Mouse (Mus musculus): ENCODE results near the gene Kctd17. TPM values are rescaled to one million over a fixed set of nuclear protein-coding genes. Genes with fewer than 3 reads are reported as not detected.
A peak's percentile ranks its signal among the peaks of the same experiment; 100 is the strongest.

Gene Kctd17
- polyA plus RNA-seq, 1 experiment from 2014 or later: 35.0 TPM

- WGBS: 12% methylated on average over 11 of the region's 11 CpGs
- DNase-seq (ENCODE audit: low spot score): no peak
- H3K4me2 ChIP-seq (ENCODE audit: low read length): no peak overlapping the region
- peaks cover 5% of the 10 kb centered on the region for H3K4me1 ChIP-seq (replicated peaks; ENCODE audit: control insufficient read depth, insufficient read depth, low read length)
- ATAC-seq (replicated peaks; ENCODE audit: low FRiP score, low TSS enrichment, low read depth): no peak
- H3K9ac ChIP-seq (ENCODE audit: low read length): no peak overlapping the region
- H3K9me3 ChIP-seq (ENCODE audit: control insufficient read depth, low read length): no peaks in the 10 kb centered on the region
- H3K27ac ChIP-seq (ENCODE audit: low read depth): no peak overlapping the region
- no peaks in the 10 kb centered on the region for H3K36me3 ChIP-seq (ENCODE audit: control insufficient read depth, insufficient read depth, low read length)
- no peak overlapping the region for H3K4me3 ChIP-seq (ENCODE audit: low read depth, low read length)
- H3K27me3 ChIP-seq (replicated peaks; ENCODE audit: control insufficient read depth, insufficient read depth, low read length): peaks cover 38% of the 10 kb centered on the region
Measured at GRCm38 (mm10) chr15:78424507-78424906, 3.9 kb upstream of the Kctd17 start.

GRCm38 (mm10) chr15:78425230-78425629 is 3.1 kb upstream of the Kctd17 start:
- no peak overlapping the region for H3K27ac ChIP-seq (ENCODE audit: low read depth)
- H3K4me2 ChIP-seq (ENCODE audit: low read length): no peak overlapping the region
- no peak overlapping the region for H3K9ac ChIP-seq (ENCODE audit: low read length)
- DNase-seq (ENCODE audit: low spot score) (no peak), ATAC-seq (replicated peaks; ENCODE audit: low FRiP score, low TSS enrichment, low read depth) (no peak)
- no peaks in the 10 kb centered on the region for H3K36me3 ChIP-seq (ENCODE audit: control insufficient read depth, insufficient read depth, low read length)
- peaks cover 35% of the 10 kb centered on the region for H3K27me3 ChIP-seq (replicated peaks; ENCODE audit: control insufficient read depth, insufficient read depth, low read length)
- H3K9me3 ChIP-seq (ENCODE audit: control insufficient read depth, low read length): no peaks in the 10 kb centered on the region
- peaks cover 9% of the 10 kb centered on the region for H3K4me1 ChIP-seq (replicated peaks; ENCODE audit: control insufficient read depth, insufficient read depth, low read length)
- 55% methylated on average over 4 of the region's 4 CpGs for WGBS
- no peak overlapping the region for H3K4me3 ChIP-seq (ENCODE audit: low read depth, low read length)

DNA sequence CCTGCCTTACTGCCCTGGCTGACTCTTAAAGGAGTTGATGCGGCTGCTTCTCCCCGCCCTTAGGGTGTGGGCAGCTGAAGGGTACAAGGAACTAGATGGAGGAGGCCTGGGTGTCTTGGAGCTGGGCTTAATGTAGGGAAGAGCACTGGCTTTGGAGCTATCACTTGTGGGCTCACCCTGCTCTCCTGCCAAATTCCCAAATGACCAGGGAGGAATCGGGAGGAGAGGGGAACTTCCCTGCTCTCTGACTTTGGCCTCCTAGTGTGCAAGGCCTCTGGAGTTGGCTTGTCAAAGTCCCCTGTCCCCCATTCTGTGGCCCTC is 735 bp downstream of the Kctd17 start:
- Histone ChIP-seq H3K9me3 (ENCODE audit: control insufficient read depth, low read length) (no peaks in the 10 kb centered on the region), H3K4me1 (replicated peaks; ENCODE audit: control insufficient read depth, insufficient read depth, low read length) (peaks cover 9% of the 10 kb centered on the region), H3K9ac (ENCODE audit: low read length) (peak overlapping the region; percentile 58), H3K4me3 (ENCODE audit: low read depth, low read length) (peak overlapping the region; percentile 58), H3K27ac (ENCODE audit: low read depth) (peak overlapping the region; percentile 48; the same call in 1 of the 2 replicates), H3K4me2 (ENCODE audit: low read length) (peak overlapping the region; percentile 68), H3K36me3 (ENCODE audit: control insufficient read depth, insufficient read depth, low read length) (peaks cover 9% of the 10 kb centered on the region), H3K27me3 (replicated peaks; ENCODE audit: control insufficient read depth, insufficient read depth, low read length) (peaks cover 15% of the 10 kb centered on the region; the same call in 1 of the 2 replicates)
- ATAC-seq (replicated peaks; ENCODE audit: low FRiP score, low TSS enrichment, low read depth) (no peak), DNase-seq (ENCODE audit: low spot score) (no peak)
- 9% methylated on average over 3 of the region's 3 CpGs for WGBS

- Histone ChIP-seq H3K4me2 (ENCODE audit: low read length) (peak overlapping the region; percentile 68), H3K27me3 (replicated peaks; ENCODE audit: control insufficient read depth, insufficient read depth, low read length) (0 out of 2 replicates have a peak, but pooled peaks cover 9% of the 10 kb centered on the region), H3K36me3 (ENCODE audit: control insufficient read depth, insufficient read depth, low read length) (peaks cover 12% of the 10 kb centered on the region), H3K27ac (ENCODE audit: low read depth) (no peak overlapping the region), H3K4me3 (ENCODE audit: low read depth, low read length) (0 out of 2 replicates have a peak overlapping the region, but pooled peaks have one; percentile 58), H3K4me1 (replicated peaks; ENCODE audit: control insufficient read depth, insufficient read depth, low read length) (peaks cover 9% of the 10 kb centered on the region), H3K9ac (ENCODE audit: low read length) (peak overlapping the region; percentile 58; the same call in 1 of the 2 replicates), H3K9me3 (ENCODE audit: control insufficient read depth, low read length) (no peaks in the 10 kb centered on the region)
- no peak for DNase-seq (ENCODE audit: low spot score)
- 79% methylated on average over 13 of the region's 13 CpGs for WGBS
- ATAC-seq (replicated peaks; ENCODE audit: low FRiP score, low TSS enrichment, low read depth): no peak
Measured at GRCm38 (mm10) chr15:78429871-78430622, 1.7 kb downstream of the Kctd17 start.

DNA sequence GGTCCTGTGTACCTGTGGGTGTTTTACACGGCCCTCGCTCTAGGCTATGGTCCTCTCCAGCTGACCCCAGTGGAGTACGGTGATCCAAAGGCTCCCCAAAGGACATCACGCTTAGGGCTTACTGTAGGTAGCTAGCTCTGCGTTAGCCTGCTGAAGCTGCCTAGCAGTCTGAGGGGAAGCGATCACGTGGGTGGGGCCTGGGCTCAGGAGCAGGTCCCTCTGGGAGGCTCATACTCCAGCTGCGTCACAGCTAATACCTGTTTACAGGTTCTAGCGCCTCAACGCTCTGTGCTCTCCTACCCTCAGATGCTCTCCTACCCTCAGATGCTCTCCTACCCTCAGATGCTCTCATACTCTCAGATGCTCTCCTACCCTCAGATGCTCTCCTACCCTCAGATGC is 2.5 kb downstream of the Kctd17 start:
- no peak overlapping the region for H3K4me2 ChIP-seq (ENCODE audit: low read length)
- no peak for ATAC-seq (replicated peaks; ENCODE audit: low FRiP score, low TSS enrichment, low read depth)
- H3K27me3 ChIP-seq (replicated peaks; ENCODE audit: control insufficient read depth, insufficient read depth, low read length): 0 out of 2 replicates have a peak, but pooled peaks cover 9% of the 10 kb centered on the region
- DNase-seq (ENCODE audit: low spot score): no peak
- peaks cover 9% of the 10 kb centered on the region for H3K4me1 ChIP-seq (replicated peaks; ENCODE audit: control insufficient read depth, insufficient read depth, low read length)
- H3K27ac ChIP-seq (ENCODE audit: low read depth): no peak overlapping the region
- H3K36me3 ChIP-seq (ENCODE audit: control insufficient read depth, insufficient read depth, low read length): peaks cover 17% of the 10 kb centered on the region
- H3K9ac ChIP-seq (ENCODE audit: low read length): no peak overlapping the region
- 88% methylated on average over 10 of the region's 10 CpGs for WGBS
- no peaks in the 10 kb centered on the region for H3K9me3 ChIP-seq (ENCODE audit: control insufficient read depth, low read length)
- H3K4me3 ChIP-seq (ENCODE audit: low read depth, low read length): no peak overlapping the region

DNA sequence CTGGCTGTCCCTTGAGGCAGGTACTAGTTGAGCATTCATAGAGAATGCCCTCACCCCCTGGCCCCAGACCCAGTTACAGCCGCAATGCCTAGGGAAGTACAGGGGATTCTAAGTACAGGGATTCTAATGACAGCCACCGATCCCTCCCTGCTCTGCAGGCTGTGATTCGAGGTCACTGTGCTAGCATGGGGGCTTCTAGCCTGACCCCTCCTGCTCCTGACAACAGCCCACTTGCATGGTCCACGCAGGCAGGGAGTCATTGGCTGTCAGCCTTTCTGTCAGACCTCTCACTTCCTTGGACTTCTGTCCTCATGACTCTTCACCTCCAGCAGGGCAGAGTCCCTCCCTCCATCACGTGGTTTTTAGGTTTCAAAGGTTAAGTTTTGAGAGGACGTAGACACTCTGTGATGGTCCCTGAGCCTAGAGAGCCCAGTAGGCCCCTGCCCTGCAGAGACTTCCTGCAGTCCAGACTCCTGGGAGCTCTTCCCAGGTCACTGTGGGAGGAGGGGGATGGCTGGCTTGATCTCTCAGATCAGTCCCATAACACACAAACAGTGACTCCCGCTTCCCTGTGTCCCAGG is 3.3 kb downstream of the Kctd17 start:
- Histone ChIP-seq H3K27ac (ENCODE audit: low read depth) (no peak overlapping the region), H3K9me3 (ENCODE audit: control insufficient read depth, low read length) (no peaks in the 10 kb centered on the region), H3K4me3 (ENCODE audit: low read depth, low read length) (no peak overlapping the region), H3K36me3 (ENCODE audit: control insufficient read depth, insufficient read depth, low read length) (peaks cover 18% of the 10 kb centered on the region), H3K9ac (ENCODE audit: low read length) (no peak overlapping the region), H3K4me1 (replicated peaks; ENCODE audit: control insufficient read depth, insufficient read depth, low read length) (peaks cover 9% of the 10 kb centered on the region), H3K27me3 (replicated peaks; ENCODE audit: control insufficient read depth, insufficient read depth, low read length) (0 out of 2 replicates have a peak, but pooled peaks cover 9% of the 10 kb centered on the region), H3K4me2 (ENCODE audit: low read length) (no peak overlapping the region)
- 82% methylated on average over 7 of the region's 7 CpGs for WGBS
- DNase-seq (ENCODE audit: low spot score) (no peak), ATAC-seq (replicated peaks; ENCODE audit: low FRiP score, low TSS enrichment, low read depth) (no peak)

DNA sequence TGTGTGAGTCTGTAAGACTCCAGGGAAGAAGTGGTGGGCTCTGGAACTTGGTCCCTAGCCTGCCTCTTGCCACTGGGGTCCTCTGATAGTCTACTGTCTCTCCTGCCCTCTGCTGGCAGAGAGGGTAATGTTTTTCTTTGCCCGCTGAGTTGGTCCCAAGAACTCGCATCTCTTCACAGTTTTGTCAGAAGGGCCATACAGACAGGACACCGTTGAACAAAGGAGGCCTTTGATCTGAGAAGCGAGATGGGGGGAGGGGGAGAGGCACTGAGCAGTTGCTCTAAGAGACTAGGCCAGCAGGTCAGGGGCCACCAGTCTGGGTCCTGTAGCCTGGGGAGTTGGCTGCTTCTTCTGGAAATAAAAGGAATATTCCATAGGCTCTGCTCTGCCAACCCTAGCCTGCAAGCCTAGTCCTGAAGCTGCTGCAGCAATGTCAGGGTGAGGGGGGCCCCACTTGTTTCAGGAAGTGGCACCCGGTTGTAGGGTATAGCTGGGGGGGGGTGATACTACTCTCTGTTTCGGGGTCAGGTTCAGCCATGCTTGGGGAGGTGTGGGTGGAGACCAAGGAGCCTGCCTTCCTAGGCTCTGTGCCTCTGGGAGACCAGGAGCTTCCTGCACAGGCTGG is 6.6 kb downstream of the Kctd17 start:
- H3K27ac ChIP-seq (ENCODE audit: low read depth): no peak overlapping the region
- no peak overlapping the region for H3K4me2 ChIP-seq (ENCODE audit: low read length)
- H3K36me3 ChIP-seq (ENCODE audit: control insufficient read depth, insufficient read depth, low read length): peaks cover 18% of the 10 kb centered on the region
- no peak overlapping the region for H3K9ac ChIP-seq (ENCODE audit: low read length)
- no peaks in the 10 kb centered on the region for H3K27me3 ChIP-seq (replicated peaks; ENCODE audit: control insufficient read depth, insufficient read depth, low read length)
- no peak overlapping the region for H3K4me3 ChIP-seq (ENCODE audit: low read depth, low read length)
- 41% methylated on average over 6 of the region's 6 CpGs for WGBS
- peaks cover 7% of the 10 kb centered on the region for H3K4me1 ChIP-seq (replicated peaks; ENCODE audit: control insufficient read depth, insufficient read depth, low read length)
- H3K9me3 ChIP-seq (ENCODE audit: control insufficient read depth, low read length): no peaks in the 10 kb centered on the region
- no peak for ATAC-seq (replicated peaks; ENCODE audit: low FRiP score, low TSS enrichment, low read depth)
- DNase-seq (ENCODE audit: low spot score): peak; percentile 64

GRCm38 (mm10) chr15:78435681-78436080 is 7.3 kb downstream of the Kctd17 start:
- peaks cover 7% of the 10 kb centered on the region for H3K4me1 ChIP-seq (replicated peaks; ENCODE audit: control insufficient read depth, insufficient read depth, low read length)
- no peak for ATAC-seq (replicated peaks; ENCODE audit: low FRiP score, low TSS enrichment, low read depth)
- 80% methylated on average over 11 of the region's 11 CpGs for WGBS

More at GRCm38 (mm10) chr15:78435681-78436080, 7.3 kb downstream of the Kctd17 start:
- Histone ChIP-seq H3K9me3 (ENCODE audit: control insufficient read depth, low read length) (no peaks in the 10 kb centered on the region), H3K27me3 (replicated peaks; ENCODE audit: control insufficient read depth, insufficient read depth, low read length) (no peaks in the 10 kb centered on the region), H3K9ac (ENCODE audit: low read length) (no peak overlapping the region), H3K4me2 (ENCODE audit: low read length) (no peak overlapping the region), H3K36me3 (ENCODE audit: control insufficient read depth, insufficient read depth, low read length) (peaks cover 18% of the 10 kb centered on the region), H3K4me3 (ENCODE audit: low read depth, low read length) (no peak overlapping the region), H3K27ac (ENCODE audit: low read depth) (no peak overlapping the region)
- no peak for DNase-seq (ENCODE audit: low spot score)

All from intestine, embryonic 14.5 days (tissue).